Mouse (Mus musculus): ENCODE measurements around the gene Ezh1.
A peak's percentile ranks its signal among the peaks of the same experiment; 100 is the strongest.

Gene Ezh1

GRCm38 (mm10) chr11:101211970-101212369 lies 14.3 kb downstream of the Ezh1 start:
- peak; percentile 42 for DNase-seq (ENCODE audit: low read depth, low spot score)

DNA sequence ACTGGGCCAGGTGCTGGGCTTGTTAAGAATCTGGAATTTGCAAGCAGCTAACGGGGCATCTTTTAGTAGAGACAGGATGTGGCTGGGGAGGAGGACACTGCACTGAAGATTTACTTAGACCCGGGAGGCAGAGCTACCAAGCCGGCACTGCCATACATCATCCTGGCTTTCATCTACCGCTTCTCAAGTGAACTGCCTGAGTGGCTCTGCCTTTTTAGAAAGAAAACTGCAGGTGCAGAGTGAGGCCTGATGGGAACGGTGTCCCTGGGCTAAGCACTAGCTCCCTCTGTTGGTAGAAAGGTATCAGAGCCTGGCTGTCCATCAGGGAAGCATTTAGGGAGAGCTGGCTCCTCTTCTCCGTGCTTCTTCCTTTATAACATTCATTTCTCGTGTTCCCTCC lies 25.3 kb downstream of the Ezh1 start:
- DNase-seq (ENCODE audit: low read depth, low spot score) = no peak

GRCm38 (mm10) chr11:101199555-101199954 lies 26.7 kb downstream of the Ezh1 start:
- DNase-seq (ENCODE audit: low read depth, low spot score) = no peak

DNA sequence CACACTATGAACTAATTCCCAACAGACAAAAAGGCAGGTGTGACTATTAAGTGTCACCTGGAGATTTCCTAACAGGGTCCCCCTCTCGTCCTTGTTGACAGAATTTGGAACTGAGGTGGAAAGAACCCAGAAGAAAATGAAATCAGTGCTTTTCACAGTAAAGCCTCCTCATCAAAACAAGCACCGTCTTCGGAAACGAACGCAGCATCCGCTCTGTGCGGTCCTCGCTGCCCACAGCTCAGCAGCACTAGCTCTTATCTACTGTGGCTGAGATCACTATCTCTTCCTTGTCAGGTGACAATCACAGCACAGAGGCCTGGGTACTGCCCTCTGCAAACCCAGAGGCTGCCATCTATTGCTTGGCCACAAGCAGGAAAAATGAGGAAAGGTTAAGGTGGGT lies 30.1 kb downstream of the Ezh1 start:
- no peak for DNase-seq (ENCODE audit: low read depth, low spot score)

DNA sequence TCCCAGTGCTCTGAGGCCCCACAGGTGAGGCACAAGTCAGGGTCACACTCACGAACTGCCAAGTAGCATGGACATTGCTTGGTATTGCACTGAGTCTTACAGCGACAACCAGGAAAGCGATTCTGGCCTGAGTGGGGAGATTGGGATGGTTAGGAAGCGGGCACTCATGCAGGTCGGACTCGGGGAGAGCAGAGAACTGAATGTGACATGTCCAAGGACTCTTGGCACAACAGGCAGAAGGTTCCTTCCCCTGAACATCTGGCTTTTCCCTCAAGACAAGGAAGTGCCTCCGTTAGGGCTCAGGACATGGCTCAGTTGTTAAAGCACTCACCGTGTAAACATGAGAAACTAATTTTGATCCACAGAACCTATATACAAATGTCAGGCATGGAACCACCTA lies 30.7 kb downstream of the Ezh1 start:
- no peak for DNase-seq (ENCODE audit: low read depth, low spot score)

- no peak for DNase-seq (ENCODE audit: low read depth, low spot score)
Observed at GRCm38 (mm10) chr11:101195101-101195500, 31.2 kb downstream of the Ezh1 start.

GRCm38 (mm10) chr11:101194643-101195042 lies 31.6 kb downstream of the Ezh1 start:
- DNase-seq (ENCODE audit: low read depth, low spot score) = no peak

GRCm38 (mm10) chr11:101194137-101194536 lies 32.1 kb downstream of the Ezh1 start:
- no peak for DNase-seq (ENCODE audit: low read depth, low spot score)

DNA sequence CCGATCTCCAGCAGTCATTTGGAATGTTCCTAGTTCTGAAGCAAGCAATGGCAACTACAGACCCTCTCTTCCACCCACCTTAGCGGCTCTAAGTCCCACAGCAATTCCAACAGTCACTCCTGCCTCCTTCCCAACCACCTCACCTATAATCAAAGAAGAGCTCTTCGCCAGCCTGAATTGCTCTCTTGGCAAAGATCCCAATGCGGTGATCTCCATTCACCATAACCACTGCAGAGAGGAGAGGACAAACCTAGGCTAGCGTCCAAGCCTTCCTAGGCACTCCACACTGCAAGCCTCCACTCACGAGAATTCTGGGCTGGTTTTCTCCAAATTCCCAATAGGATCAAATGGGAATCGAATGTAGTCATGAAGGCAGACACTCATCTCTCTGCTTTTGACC lies 33.2 kb downstream of the Ezh1 start:
- no peak for DNase-seq (ENCODE audit: low read depth, low spot score)

GRCm38 (mm10) chr11:101192646-101193045 lies 33.6 kb downstream of the Ezh1 start:
- DNase-seq (ENCODE audit: low read depth, low spot score) = no peak

DNA sequence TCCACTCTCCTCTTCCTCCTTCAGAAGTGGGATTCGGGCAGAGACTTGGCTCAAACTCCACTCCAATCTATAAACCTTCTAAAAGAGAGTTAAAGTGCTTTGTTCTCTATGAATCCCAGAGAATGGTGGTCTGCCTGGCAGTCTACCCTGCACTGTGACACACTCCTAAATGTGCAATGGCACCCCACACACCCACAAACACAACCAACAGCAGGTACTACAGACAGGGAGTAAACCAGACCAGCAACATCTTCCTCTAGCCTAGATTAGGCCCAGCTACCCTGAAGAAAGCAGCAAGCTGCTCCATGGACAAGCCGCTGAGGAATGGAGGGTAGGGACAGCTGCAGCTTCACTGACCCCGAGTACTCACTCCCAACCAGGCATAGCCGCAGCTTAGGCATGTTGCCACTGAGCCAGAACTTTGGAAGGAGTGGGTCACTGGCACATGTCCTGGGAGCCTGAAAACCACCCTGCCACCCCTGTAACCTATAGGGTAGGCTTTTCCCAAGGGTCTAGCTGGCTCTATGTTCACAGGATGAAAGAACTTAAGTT lies 34.3 kb downstream of the Ezh1 start:
- no peak for DNase-seq (ENCODE audit: low read depth, low spot score)

- no peak for DNase-seq (ENCODE audit: low read depth, low spot score)
Observed at GRCm38 (mm10) chr11:101190913-101191907, 35.1 kb downstream of the Ezh1 start.

DNA sequence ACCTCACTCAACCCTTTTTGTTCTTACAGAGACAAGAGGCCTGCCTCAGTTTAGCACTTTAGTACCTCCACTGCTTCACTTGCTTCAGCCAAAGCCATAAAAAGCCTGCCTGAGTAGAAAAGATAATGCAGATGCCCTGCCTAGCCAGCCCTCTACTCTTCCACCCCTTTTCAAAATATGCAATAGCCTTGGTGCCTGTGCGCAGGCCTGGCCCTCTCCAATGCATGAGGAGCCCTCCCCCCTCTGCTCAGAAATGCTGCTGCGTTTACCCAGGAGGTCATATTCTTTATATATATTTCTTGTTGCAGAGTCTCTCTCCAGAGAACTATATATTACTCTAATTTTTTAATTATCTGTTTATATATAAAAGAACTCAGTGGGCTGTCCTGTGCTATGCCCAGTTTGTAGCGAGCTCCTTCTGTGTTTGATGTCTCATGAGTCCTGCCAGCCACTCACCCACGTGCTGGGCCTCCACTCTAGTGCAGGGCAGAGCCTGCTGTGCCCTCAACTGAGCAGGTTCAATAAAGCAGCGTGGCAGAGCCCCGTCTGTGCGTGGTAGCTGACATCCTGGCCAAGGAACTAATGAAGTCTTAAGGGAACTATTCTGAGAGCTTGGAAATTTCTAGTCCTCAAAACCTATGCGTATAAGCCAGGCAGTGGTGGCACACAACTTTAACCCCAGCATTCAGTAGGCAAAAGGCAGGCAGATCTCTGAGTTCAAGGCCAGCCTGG lies 35.9 kb downstream of the Ezh1 start:
- DNase-seq (ENCODE audit: low read depth, low spot score) = no peak

DNA sequence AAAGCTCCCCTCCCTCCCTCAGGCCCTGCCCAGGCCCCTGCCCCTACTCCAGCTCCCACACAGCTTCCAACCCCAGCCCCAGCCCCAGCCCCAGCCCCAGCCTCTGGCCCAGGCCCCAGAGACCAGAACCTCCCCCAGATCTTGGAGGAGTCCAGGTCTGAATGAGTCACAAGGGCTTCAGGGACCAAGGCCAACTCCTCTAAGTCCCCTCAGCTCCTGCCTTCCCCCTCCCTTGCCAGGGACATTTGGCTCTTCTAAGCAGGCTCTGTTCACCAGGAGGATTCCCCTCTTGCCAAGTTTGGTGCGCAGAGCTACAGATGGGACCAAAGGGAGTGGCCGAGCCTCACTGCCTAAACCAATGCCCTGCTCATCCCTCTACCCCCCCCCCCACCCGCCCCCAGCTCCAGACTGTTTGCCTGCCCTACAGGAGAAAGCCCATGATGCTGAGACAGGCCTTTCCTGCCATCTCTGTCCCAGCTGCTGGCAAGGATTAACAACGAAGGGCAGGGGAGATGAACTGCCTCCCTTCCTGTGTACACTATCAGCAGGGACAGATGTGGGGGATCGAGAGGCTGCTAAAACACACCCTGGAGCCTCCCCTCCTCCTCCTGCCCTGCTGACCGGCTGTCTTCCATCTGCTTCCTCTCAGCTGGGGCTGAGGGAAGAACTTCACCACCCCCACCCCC lies 36.6 kb downstream of the Ezh1 start:
- no peak for DNase-seq (ENCODE audit: low read depth, low spot score)

GRCm38 (mm10) chr11:101188166-101188805 lies 38.0 kb downstream of the Ezh1 start:
- DNase-seq (ENCODE audit: low read depth, low spot score) = no peak

DNA sequence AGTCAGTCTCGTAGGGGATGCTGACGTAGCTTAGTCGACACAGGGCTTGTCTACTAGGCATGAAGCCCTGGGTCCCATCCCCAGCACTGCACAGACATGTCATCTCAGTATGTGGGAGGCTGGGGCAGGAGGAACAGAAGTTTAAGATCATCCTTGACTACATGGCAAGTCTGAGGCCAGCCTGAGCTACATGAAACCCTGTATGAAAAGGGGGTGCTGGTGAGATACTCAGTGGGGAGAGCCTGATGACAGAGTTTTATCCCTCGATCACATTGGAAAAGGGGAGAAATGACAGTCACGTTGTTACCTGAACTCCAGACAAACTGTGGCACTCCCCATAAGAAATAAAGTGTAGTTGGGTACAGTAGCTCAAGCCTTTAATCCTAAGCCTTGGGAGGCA lies 38.7 kb downstream of the Ezh1 start:
- no peak for DNase-seq (ENCODE audit: low read depth, low spot score)

GRCm38 (mm10) chr11:101186526-101187247 lies 39.6 kb downstream of the Ezh1 start:
- no peak for DNase-seq (ENCODE audit: low read depth, low spot score)

DNA sequence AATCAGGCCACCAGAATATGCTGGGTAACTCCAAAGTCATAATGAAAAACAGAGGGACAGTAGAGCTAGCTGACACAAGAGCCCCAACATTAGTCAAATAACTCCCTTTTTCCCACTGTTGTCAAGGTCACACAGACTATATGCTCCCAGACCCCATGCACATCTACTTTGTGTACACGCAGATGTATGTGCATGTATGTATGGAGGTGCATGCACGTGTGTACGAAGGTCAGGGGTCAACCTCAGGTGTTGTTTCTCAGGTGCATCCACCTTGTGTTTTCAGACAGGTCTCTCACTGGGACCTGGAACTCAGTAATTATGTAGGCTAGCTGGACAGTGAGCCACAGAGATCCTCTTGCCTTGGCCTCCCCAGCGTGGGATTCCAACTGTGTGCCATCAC lies 40.8 kb downstream of the Ezh1 start:
- DNase-seq (ENCODE audit: low read depth, low spot score) = no peak

- no peak for DNase-seq (ENCODE audit: low read depth, low spot score)
Observed at GRCm38 (mm10) chr11:101184984-101185383, 41.3 kb downstream of the Ezh1 start.

DNA sequence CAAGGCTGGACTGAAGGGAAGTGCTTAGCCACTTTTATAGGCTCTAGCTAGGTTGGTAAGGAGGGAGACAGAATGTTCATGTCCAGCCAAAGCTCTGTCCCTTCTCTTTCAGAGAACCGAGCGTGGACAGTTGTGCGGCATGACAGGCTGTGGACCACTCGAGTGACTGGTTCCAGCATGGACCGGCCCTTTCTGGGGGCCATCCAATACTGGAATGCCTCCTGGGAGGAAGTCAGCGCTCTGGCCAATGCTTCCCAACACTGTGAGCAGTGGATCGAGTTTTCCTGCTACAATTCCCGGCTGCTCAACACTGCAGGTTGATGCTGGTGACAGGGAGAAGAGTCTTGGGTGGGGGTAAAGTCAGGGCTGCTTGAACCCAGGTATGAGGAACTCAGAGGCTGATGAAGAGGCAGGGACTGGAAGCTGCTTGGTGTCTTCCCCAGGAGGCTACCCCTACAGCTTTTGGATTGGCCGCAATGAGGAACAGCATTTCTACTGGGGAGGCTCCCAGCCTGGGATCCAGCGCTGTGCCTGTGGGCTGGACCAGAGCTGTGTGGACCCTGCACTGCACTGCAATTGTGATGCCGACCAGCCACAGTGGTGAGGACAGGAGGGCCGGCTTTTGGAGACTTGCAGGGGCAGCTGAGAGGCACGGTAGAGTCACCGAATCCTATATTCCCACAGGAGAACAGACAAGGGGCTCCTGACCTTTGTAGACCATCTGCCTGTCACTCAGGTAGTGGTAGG lies 43.3 kb downstream of the Ezh1 start:
- DNase-seq (ENCODE audit: low read depth, low spot score) = no peak

All from brain, embryonic 18.5 days (tissue).